Mouse (Mus musculus) midbrain, embryonic 14.5 days (tissue): ENCODE data around the gene Axl. TPM values are rescaled to one million over a fixed set of nuclear protein-coding genes. Genes with fewer than 3 reads are reported as not detected.
A peak's percentile ranks its signal among the peaks of the same experiment; 100 is the strongest.

Experiments used
- ATAC-seq: fragments of 200-750 bp; cut with Nextera tagmentation; 2 replicates; pipeline ENCODE4 v1.8.0; 2017; ENCODE audit warnings: moderate number of reproducible peaks, moderate library complexity; ENCODE audit not compliant: low FRiP score, low TSS enrichment
- DNase-seq: peaks from one replicate; pipeline ENCODE4 v3.0.0-alpha.2; 2015
- H3K27ac ChIP-seq: fragments of 300-500 bp; sonication (generic); replicated peaks from 2 replicates; pipeline ENCODE4 v1.5.1; 2014; ENCODE audit warnings: mild to moderate bottlenecking, low read depth, low read length, moderate library complexity
- H3K27me3 ChIP-seq: fragments of 300-500 bp; sonication (generic); 2 replicates; pipeline ENCODE4 v1.6.1; 2014; ENCODE audit warnings: low read length, control low read depth, mixed read lengths; ENCODE audit not compliant: control insufficient read depth, insufficient read depth
- H3K36me3 ChIP-seq: fragments of 300-500 bp; sonication (generic); 2 replicates; pipeline ENCODE4 v1.6.1; 2014; ENCODE audit warnings: low read length, control low read depth; ENCODE audit not compliant: control insufficient read depth, insufficient read depth
- H3K4me1 ChIP-seq: fragments of 300-500 bp; sonication (generic); 2 replicates; pipeline ENCODE4 v1.6.1; 2014; ENCODE audit warnings: mild to moderate bottlenecking, antibody characterized with exemption, low read length, control low read depth; ENCODE audit not compliant: control insufficient read depth, insufficient read depth
- H3K4me2 ChIP-seq: fragments of 300-500 bp; sonication (generic); 2 replicates; pipeline ENCODE4 v1.6.1; 2014; ENCODE audit warnings: mild to moderate bottlenecking, low read length, moderate library complexity
- H3K4me3 ChIP-seq: fragments of 300-500 bp; sonication (generic); replicated peaks from 2 replicates; pipeline ENCODE4 v1.5.1; 2014; ENCODE audit warnings: low read depth, low read length
- H3K9ac ChIP-seq: fragments of 300-500 bp; sonication (generic); replicated peaks from 2 replicates; pipeline ENCODE4 v1.6.1; 2014; ENCODE audit warnings: mild to moderate bottlenecking, low read length, moderate library complexity
- H3K9me3 ChIP-seq: fragments of 300-500 bp; sonication (generic); 2 replicates; pipeline ENCODE4 v1.6.1; 2016; ENCODE audit warnings: low read length, control low read depth, mixed read lengths; ENCODE audit not compliant: control insufficient read depth
- WGBS: fragments of 180-500 bp; shearing (Covaris S2); extraction: QIAGEN DNeasy Blood & Tissue Kit; methylation state at CpG from one replicate; pipeline ENCODE4 v1.1.7; 2014; 5-methylcytosine and 5-hydroxymethylcytosine counted together
- polyA plus RNA-seq: library from polyadenylated mRNA; unstranded; fragments of >200 nt; fragmentation: Nextera tagmentation; extraction: Ambion mirVana; gene quantifications from 2 replicates; pipeline ENCODE4 v1.2.1, GENCODE M21; 2014

Axl gene
- polyA plus RNA-seq, 1 experiment from 2014 or later, result 20.2 TPM

DNA sequence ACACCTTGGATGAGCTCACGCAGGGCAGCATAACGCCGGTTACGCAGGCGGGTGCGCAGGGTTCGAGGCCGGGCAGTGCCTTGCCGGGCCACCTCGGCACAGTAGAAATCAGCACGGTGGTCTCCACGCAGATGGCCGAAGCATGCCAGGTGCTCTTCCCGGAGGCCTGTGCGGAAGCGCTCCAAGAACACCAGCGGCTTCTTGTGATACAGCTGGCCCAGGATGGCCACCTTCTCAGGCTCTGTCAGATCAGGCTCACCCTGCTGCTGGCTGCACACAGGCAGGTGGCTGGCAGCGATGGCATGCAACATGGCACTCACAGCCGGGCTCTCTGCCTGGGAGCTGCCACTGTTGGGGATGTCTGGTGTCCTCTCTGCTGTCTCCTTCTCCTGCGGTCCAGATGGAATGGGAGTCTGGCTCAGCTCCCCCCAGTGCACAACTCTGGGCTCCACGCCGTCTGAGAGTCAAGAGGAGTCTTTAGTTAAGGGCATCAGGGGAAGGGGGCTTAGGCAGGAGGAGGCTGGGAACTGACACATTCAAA, 72.7 kb downstream of the Axl start:
- ATAC-seq (no peak), DNase-seq (no peak)
- peaks cover 12% of the 10 kb centered on the region for H3K4me1 ChIP-seq
- peaks cover 51% of the 10 kb centered on the region for H3K36me3 ChIP-seq
- 95% methylated on average over 22 of the region's 22 CpGs for WGBS
- no peak overlapping the region for H3K27ac ChIP-seq
- H3K9me3 ChIP-seq, result no peaks in the 10 kb centered on the region
- H3K4me2 ChIP-seq, result no peak overlapping the region
- H3K9ac ChIP-seq, result no peak overlapping the region
- H3K4me3 ChIP-seq, result no peak overlapping the region
- H3K27me3 ChIP-seq, result no peaks in the 10 kb centered on the region

- peaks cover 43% of the 10 kb centered on the region for H3K36me3 ChIP-seq
- H3K9me3 ChIP-seq, result no peaks in the 10 kb centered on the region
- no peaks in the 10 kb centered on the region for H3K27me3 ChIP-seq
- H3K4me1 ChIP-seq, result peaks cover 21% of the 10 kb centered on the region
- no peak for ATAC-seq
- 96% methylated on average over 8 of the region's 8 CpGs for WGBS
- H3K27ac ChIP-seq, result no peak overlapping the region
- no peak for DNase-seq
- no peak overlapping the region for H3K9ac ChIP-seq
- H3K4me3 ChIP-seq, result no peak overlapping the region
- H3K4me2 ChIP-seq, result no peak overlapping the region
Observed at GRCm38 (mm10) chr7:25714581-25714980, 73.9 kb downstream of the Axl start.

GRCm38 (mm10) chr7:25712801-25713200, 75.7 kb downstream of the Axl start:
- peaks cover 43% of the 10 kb centered on the region for H3K36me3 ChIP-seq
- no peak for ATAC-seq
- WGBS, result 90% methylated on average over 9 of the region's 9 CpGs
- H3K9ac ChIP-seq, result no peak overlapping the region
- DNase-seq, result no peak
- H3K27ac ChIP-seq, result no peak overlapping the region
- peaks cover 18% of the 10 kb centered on the region for H3K4me1 ChIP-seq
- no peaks in the 10 kb centered on the region for H3K9me3 ChIP-seq
- H3K4me2 ChIP-seq, result no peak overlapping the region
- H3K27me3 ChIP-seq, result no peaks in the 10 kb centered on the region
- H3K4me3 ChIP-seq, result no peak overlapping the region

DNA sequence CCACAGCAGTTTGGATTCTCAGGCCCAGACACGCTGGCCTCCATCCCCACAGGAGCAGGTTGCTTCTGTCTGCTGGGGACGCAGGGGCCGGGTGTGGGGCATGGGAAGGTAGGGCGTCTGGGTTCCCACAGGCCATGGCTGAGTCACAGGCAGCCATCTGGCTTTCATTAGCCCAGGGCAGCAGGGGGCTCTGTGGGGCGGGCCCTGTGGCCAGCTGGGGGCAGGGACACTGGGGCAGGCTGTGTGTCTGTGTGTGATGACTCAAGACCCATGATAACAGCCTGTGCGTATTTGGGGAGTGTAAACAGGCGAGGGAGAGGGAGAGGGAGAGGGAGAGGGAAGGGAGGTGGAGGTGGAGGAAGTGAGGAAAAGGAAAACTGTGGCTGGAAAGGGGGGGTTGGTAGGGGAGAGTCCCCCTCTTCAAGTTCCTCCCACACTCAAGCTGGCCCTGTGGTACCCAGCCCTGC, 76.7 kb downstream of the Axl start:
- DNase-seq, result no peak
- H3K27me3 ChIP-seq, result no peaks in the 10 kb centered on the region
- H3K36me3 ChIP-seq, result peaks cover 43% of the 10 kb centered on the region
- no peak overlapping the region for H3K4me2 ChIP-seq
- 36% methylated on average over 7 of the region's 7 CpGs for WGBS
- ATAC-seq, result no peak
- H3K4me1 ChIP-seq, result peaks cover 13% of the 10 kb centered on the region; the same call in 1 of the 2 replicates
- no peak overlapping the region for H3K4me3 ChIP-seq
- no peak overlapping the region; the same call in 1 of the 2 replicates for H3K9ac ChIP-seq
- no peaks in the 10 kb centered on the region for H3K9me3 ChIP-seq
- H3K27ac ChIP-seq, result no peak overlapping the region

GRCm38 (mm10) chr7:25711165-25711564, 77.3 kb downstream of the Axl start:
- DNase-seq (no peak), ATAC-seq (no peak)
- Histone ChIP-seq H3K9me3 (no peaks in the 10 kb centered on the region), H3K4me3 (no peak overlapping the region), H3K27me3 (no peaks in the 10 kb centered on the region), H3K27ac (no peak overlapping the region), H3K36me3 (peaks cover 42% of the 10 kb centered on the region), H3K9ac (no peak overlapping the region), H3K4me2 (no peak overlapping the region), H3K4me1 (peaks cover 13% of the 10 kb centered on the region; the same call in 1 of the 2 replicates)
- 65% methylated on average over 5 of the region's 5 CpGs for WGBS

DNA sequence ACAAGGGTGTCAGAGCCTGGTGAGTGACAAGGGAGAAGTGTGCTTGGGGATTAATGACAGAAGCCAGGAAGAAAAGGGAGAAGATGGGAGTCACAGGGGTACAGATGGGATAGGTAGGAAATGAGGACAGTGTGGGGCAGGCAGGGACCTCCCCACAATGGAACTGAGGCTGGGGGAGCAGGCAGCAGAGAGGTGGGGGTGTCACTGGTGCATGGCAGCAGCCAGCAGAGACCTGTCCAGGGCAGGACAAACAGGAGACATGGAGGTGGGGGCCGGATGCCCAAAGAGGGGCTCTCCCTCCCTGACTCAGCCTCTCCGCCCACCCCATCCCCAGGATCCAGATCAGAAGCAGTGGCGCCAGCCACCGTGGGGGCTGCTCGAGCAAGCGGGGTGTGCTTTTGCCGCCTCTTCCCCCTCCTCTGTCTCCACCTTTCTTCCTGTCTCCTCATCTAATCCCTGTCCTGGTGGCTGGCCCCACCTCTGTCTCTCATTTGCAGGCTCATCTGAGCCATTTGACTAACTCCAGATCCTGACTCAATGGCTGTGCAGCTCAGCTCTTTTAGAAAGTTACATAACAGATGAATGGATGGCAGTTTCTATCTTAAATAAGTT, 77.9 kb downstream of the Axl start:
- H3K4me2 ChIP-seq, result peak overlapping the region; percentile 22
- peak overlapping the region; percentile 37; the same call in 1 of the 2 replicates for H3K9ac ChIP-seq

DNA sequence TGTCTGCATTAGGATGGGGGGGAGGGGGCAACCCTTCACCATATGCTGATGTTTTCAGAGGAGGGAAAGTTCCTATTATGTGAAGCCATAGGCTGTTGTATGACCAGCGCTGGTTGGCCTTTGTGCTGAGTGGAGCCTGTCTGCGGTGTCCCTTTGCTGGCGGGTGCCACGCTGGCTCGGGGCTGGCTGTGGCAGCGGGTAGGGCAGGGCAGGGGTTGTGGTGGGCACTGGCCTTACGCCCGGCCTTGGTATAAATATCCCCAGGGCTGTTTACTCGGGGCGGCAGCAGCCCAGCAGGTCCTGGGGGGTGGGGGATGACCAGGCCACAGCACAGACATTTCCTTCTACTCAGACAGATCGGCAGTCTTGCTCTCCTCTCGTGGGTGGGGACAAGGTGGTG, 78.5 kb downstream of the Axl start:
- DNase-seq, result no peak
- H3K36me3 ChIP-seq, result peaks cover 30% of the 10 kb centered on the region
- WGBS, result 17% methylated on average over 12 of the region's 12 CpGs
- peak overlapping the region; percentile 37; the same call in 1 of the 2 replicates for H3K9ac ChIP-seq
- H3K4me2 ChIP-seq, result peak overlapping the region; percentile 22
- H3K27ac ChIP-seq, result no peak overlapping the region
- H3K4me3 ChIP-seq, result no peak overlapping the region
- H3K27me3 ChIP-seq, result no peaks in the 10 kb centered on the region
- ATAC-seq, result peak; percentile 38; the same call in 1 of the 2 replicates
- no peaks in the 10 kb centered on the region for H3K9me3 ChIP-seq
- peaks cover 13% of the 10 kb centered on the region for H3K4me1 ChIP-seq

More for the DNA sequence above, 77.9 kb downstream of the Axl start:
- WGBS, result 9% methylated on average over 7 of the region's 7 CpGs
- no peaks in the 10 kb centered on the region for H3K27me3 ChIP-seq
- ATAC-seq, result no peak
- no peak overlapping the region for H3K4me3 ChIP-seq
- peaks cover 37% of the 10 kb centered on the region for H3K36me3 ChIP-seq
- H3K4me1 ChIP-seq, result peaks cover 13% of the 10 kb centered on the region; the same call in 1 of the 2 replicates
- H3K27ac ChIP-seq, result no peak overlapping the region
- H3K9me3 ChIP-seq, result no peaks in the 10 kb centered on the region
- no peak for DNase-seq

- H3K27ac ChIP-seq, result no peak overlapping the region
- ATAC-seq, result no peak
Observed at GRCm38 (mm10) chr7:25707581-25708292, 80.8 kb downstream of the Axl start.

More at GRCm38 (mm10) chr7:25707581-25708292, 80.8 kb downstream of the Axl start:
- no peaks in the 10 kb centered on the region for H3K9me3 ChIP-seq
- no peak for DNase-seq
- peaks cover 17% of the 10 kb centered on the region for H3K4me1 ChIP-seq
- WGBS, result 69% methylated on average over 15 of the region's 15 CpGs
- H3K36me3 ChIP-seq, result peaks cover 8% of the 10 kb centered on the region
- H3K4me2 ChIP-seq, result no peak overlapping the region
- no peak overlapping the region for H3K4me3 ChIP-seq
- no peak overlapping the region for H3K9ac ChIP-seq
- H3K27me3 ChIP-seq, result no peaks in the 10 kb centered on the region
